Mouse (Mus musculus) cerebellum, adult 9-10 months (tissue): ENCODE data around the gene Pjvk.

Experiments
- DNase-seq: peaks from one replicate; pipeline ENCODE4 v3.0.0; 2022

The Pjvk gene

DNA sequence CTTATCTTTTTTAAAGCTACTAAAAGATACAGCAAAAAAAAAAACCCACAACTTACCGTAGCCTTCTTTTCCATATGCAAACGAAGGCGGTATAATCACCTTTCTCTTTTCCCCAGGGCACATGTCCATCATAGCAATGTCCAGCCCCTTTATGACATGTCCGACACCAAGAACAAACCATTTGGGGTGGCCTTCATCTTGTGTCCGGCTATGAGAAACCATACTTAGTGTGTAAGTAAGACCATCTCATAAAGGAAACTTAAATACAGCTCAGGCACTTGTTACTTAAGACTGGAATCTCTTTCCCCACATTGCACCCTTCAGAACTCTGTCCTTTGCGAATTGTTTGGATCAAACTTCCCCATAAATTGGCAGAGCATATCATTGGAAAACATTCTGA lies 23.4 kb downstream of the Pjvk start:
- peak; percentile 21 for DNase-seq

DNA sequence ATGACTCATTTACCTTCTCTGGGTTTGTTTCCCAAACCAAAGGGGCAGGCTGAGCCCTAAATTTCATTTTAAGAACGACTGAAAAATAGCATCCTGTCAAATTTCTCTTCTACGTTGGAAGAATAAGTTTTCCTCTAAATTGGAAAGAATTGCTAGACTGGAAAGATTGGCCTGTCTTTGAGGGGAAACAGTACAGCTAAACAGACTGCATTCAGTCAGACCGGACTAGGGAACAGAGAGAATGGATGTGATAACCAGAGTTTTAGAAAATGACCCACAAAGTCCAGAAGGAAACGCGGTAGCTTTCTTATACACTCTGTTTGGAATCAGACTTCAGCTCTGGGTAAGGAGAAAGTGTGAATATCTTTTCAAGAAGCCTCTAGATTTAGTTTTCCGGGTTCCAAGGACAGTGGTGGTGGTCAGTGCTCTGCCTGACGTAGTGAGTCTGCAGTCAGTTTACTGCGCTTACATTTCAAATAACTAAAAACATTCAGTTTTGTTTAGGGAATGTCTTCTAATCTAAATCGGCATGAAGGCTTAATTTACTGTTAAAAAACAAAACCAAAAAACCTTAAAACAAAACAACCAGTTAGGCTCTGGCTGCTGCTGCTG lies 24.0 kb downstream of the Pjvk start:
- DNase-seq: no peak

DNA sequence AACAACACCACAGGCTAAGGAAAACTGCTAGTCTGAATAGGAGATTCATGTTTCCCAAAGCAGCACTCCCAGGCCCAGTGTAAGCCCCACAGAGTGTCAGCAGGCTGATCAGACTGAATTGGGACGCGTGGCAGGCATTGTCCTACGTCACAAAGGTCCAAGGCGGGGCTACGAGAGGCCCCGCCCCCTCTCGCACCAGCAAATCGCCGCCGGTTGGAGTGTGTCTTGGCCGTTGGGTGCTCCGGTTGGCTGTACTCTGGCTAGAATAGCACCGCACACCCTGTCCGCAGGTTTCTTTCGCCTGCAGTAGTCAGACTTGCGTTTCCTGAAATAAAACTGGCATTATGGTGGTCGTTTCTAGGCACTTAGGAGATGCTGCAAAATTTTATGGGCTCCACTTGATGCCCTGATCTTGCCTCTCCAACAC lies 24.7 kb downstream of the Pjvk start, which contains the start of gene Fkbp7:
Gene Fkbp7 (minus strand): TSS at position 151 of the 427 bp plus-strand sequence.
- peak; percentile 95 for DNase-seq

DNA sequence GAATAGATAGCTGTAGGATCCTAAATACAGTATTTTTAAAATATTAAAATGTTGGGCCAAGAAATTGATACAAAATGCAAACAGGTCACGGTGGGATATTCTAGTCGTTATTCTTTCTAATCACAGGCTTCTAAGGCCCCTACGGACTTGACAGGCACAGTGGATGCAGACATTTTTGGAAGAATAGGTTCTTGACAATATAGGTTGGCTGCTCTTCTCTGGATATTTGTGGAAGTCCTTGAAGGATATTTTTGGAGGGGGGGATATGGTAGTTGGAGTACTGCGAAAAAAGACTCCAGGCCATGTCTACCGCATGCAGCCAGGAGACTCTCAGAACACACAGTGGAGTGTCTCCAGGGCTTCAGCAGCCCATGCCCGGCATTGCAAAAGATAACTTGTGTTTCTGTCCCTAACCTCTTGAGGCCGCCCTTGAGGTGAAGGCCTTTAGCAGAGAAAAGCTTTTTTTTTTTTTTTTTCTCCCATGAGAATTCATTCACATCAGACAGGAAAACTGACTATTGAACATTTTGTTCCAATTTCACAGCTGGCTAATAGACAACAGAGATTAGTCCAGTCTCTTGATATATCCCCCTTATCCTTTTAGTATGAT lies 25.3 kb downstream of the Pjvk start:
- peak; percentile 32 for DNase-seq

- DNase-seq: peak; percentile 80
Measured at GRCm38 (mm10) chr2:76674725-76675427, 26.6 kb downstream of the Pjvk start, which contains the start of gene Plekha3. Gene Plekha3 (plus strand): TSS chr2:76675281.

DNA sequence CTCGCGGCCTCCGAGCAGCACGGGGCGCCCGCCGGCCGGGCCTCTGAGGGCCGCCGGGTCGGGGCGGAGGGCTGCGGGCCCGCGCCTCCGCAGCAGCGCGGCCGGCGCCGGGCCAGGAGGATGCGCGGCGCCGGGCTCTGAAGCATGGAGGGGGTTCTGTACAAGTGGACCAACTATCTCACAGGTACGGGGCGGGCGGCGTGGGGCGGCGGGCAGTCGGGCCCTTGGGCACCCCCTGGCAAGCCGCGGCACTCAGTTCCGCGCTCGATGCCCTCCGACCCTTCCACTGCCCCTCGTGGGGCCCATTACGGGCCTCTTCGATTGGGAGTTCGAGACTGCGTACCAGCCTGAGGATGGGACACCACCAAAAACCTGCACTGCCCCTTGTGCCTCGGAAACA lies 27.2 kb downstream of the Pjvk start:
- DNase-seq: peak; percentile 31

GRCm38 (mm10) chr2:76675949-76676348 lies 27.7 kb downstream of the Pjvk start:
- DNase-seq: peak; percentile 24

DNA sequence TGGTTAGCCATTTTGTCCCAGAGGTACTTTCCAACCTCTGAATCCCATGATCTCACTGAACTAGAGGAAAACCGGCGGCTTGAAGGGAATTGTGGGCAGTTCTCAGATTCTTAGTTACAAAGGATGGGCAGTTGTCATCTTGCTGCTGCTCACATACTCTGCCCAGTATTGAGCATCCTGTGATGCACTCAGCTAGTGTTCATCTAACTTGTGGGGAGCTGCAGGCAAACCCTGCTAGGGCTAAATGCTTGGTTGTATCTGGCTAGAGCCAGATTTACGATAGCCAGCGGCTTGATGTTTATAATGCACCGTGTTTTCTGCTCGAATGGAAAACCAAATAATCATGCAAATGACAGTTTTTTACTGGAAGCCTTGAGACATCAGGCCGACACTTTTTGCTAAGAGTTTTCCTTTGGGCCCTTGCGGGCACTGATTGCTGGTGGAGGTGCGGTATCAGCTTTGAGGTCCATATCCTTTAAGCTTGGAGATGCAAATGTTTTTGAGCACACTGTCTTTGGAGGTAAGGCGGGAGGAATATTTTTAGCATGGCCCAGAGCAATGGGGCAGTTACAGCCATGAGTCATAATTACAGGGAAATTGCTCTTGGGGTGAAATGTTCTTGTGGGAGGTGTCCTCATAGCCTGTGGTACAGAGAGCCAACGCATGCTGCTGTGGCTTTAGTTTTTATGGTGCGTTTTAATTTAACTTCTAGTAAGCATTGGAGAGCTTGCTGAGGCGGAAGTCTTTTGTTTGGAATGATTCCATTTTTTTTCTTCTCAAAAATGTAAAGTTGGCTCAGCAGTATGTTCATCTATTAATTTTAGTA lies 28.3 kb downstream of the Pjvk start:
- peak; percentile 14 for DNase-seq

DNA sequence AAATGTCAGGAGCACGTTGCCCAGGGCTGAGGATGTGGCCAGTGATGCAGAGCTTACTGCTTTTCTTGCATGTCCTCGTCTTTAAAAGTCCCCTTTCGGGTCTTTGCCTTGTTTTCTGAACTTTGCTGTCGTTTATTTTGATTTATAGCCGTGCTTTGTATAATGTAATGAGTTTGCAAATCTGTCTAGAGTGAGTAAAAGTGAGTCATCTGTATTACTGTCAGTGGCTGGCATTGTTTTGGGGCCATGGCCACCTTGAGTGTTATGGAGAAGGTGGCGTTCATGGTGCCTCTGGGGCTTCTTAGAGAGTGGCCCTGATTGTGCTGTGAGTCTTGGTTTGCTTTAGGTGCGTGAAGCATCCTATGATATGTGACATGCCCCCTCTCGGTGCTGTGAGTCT lies 34.0 kb downstream of the Pjvk start:
- DNase-seq: no peak

GRCm38 (mm10) chr2:76686986-76687385 lies 38.7 kb downstream of the Pjvk start:
- no peak for DNase-seq

- no peak for DNase-seq
Measured at GRCm38 (mm10) chr2:76687608-76688007, 39.3 kb downstream of the Pjvk start.

DNA sequence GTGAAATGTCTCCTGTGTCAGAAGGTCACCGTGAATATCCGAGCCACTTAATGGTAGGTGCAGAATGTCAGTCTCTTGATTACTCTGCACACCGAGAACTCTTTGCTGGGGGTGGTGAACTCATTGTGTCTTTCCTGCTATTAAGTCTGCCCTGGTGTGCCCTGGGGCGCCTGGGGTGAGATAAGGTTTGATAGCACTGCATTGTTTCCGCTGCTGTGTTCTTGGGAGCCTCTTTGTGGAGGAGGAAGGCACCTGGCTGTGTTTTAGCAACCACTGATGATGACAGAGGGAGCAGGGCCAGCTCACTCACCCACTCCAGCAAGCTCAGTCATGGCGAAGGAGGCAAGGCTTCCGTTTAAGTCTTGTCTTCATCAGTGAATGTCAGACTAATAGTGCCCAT lies 39.9 kb downstream of the Pjvk start:
- no peak for DNase-seq

GRCm38 (mm10) chr2:76690436-76691204 lies 42.3 kb downstream of the Pjvk start:
- DNase-seq: no peak

DNA sequence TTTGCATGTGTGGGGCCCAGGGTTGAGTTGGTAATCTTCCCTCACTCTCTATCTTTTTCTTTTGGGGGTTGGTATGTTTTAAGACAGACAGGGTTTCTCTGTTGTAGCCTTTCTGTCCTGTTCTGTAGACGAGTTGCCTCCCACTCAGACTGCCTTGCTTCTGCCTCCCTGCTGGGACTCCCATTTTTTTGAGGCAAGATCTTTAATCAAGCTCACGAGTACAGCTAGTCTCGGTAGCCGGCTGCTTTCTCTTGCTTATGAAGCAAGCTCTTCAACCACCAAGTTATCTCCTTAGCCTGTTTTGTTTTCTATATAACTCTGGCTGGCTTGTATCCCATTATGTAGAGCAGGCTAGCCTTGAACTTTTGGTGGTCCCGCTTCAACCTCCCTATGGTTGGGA lies 45.5 kb downstream of the Pjvk start:
- DNase-seq: no peak

GRCm38 (mm10) chr2:76695290-76695689 lies 47.0 kb downstream of the Pjvk start:
- no peak for DNase-seq

DNA sequence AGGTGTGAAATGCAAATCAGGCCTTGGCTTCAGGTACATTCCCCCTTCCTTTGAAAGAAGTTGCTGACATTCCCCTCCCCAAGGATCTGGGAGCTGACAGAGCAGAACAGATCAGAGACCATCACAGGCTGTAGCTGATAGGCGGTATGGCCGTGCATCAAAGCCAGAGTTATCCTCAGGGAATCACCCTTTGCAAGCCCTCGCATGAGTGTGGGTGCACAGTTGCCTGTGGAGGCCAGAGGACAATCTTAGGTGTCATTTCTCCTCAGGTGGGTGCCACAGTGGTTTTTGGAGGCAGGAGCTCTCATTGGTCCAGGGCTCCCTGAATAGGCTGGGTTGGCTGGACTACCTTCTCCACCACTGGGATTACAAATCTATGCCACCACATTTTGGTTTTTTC lies 53.9 kb downstream of the Pjvk start:
- DNase-seq: no peak

DNA sequence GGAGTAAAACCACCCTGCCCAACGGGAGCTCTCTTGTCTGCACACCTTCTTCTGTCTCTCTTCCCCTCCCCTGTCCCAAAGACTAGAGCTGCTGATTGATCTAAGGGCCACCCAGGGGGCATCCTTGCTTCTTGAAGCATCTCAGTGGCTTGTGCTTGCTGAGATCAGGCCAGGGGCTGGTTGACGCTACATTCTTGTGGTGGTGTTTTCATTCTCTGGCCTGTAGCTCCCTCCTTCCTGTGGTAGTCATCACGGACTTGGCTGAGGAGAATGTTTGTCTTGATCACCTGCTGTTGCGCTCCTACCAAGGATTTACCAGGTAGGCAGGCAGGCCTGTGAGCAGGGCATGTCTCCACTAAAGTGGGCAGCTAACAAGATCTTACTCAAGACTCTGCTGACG lies 54.5 kb downstream of the Pjvk start:
- DNase-seq: no peak

DNA sequence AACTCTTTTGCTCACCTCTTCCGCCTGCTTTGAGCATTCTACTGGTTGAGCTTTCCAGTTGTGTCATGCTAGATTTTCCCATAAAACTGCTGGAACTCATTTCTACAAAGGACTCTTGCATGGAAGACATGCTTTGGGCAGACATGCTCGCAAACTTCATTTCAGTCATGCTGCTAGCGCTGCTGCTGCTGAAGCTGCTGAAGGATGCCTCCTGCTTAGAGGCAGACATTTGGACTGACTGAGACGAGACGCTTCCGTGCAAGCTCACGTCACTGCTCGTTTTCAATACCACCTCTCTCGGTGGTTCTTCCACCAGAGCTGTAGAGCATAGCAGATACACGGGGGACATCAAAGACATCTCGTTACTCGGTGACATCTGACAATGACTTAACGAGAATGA lies 57.4 kb downstream of the Pjvk start:
- DNase-seq: no peak
